Comparison of ENCODE assay signal across 35 mouse cellular contexts in the genomic region with DNA sequence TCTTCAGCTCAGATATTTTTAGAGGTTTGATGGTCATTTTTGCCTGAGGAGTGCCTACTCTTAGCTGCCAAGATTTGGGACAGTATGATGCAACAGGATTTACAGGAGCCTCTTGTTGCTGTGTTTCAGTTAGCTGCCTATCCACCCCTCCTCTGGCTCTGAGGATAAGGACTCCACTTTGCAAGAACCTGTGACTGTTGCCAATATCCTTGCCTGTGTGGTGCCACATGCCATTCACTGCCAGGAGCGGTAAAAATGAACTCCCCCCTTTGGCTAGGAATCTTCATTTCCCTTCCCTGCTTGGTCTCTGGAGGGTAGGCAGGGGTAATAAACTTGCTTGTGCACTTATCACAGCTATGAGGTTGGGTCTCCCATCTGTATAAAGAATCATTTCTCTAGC. TPM values are rescaled to one million over a fixed set of nuclear protein-coding genes. Genes with fewer than 3 reads are reported as not detected.
DNase-seq lines count a peak whose midpoint lies in the region; ATAC-seq and TF ChIP-seq lines count a peak whose summit lies in the region.
"Had no signal": no experiment of that assay in that cellular context is flagged by ENCODE, and none has a peak within 500 bp of the region (broad histone marks: within the 10 kb centered on the region; RNA-seq: fewer than 3 reads in every experiment).

No protein-coding gene starts in this region.

- intact Hi-C loops in left cerebral cortex, postnatal 25 days (cut with DNase I) = no loop called here

- no peaks in the 10 kb centered on the region for H3K79me2 ChIP-seq in myocyte (ENCODE audit: control insufficient read depth, insufficient read depth)

- no peak overlapping the region for H3K4me3 ChIP-seq in myocyte
- H3K4me3 ChIP-seq: embryonic facial prominence, embryonic 12.5 days; forebrain, embryonic 12.5 days; heart, embryonic 10.5 days; heart, embryonic 15.5 days; hindbrain, embryonic 12.5 days; intestine, embryonic 15.5 days; limb, embryonic 10.5 days; limb, embryonic 15.5 days; liver, embryonic 13.5 days; midbrain, embryonic 13.5 days; neural tube, embryonic 15.5 days had no signal

- no peaks in the 10 kb centered on the region for H3K36me3 ChIP-seq in myocyte (ENCODE audit: control insufficient read depth, insufficient read depth)
- H3K36me3 ChIP-seq: embryonic facial prominence, embryonic 12.5 days; forebrain, embryonic 12.5 days; heart, embryonic 10.5 days; heart, embryonic 15.5 days; hindbrain, embryonic 12.5 days; intestine, embryonic 15.5 days; limb, embryonic 10.5 days; limb, embryonic 15.5 days; liver, embryonic 13.5 days; midbrain, embryonic 13.5 days; neural tube, embryonic 15.5 days had no signal

- H3K27me3 ChIP-seq in myocyte (ENCODE audit: control insufficient read depth, insufficient read depth, insufficient read length) = no peaks in the 10 kb centered on the region
- H3K27me3 ChIP-seq: CH12.LX; embryonic facial prominence, embryonic 12.5 days; forebrain, embryonic 12.5 days; heart, embryonic 15.5 days; hindbrain, embryonic 12.5 days; intestine, embryonic 15.5 days; limb, embryonic 15.5 days; liver, embryonic 13.5 days; midbrain, embryonic 13.5 days; neural tube, embryonic 15.5 days; Patski had no signal

- no peak for ATAC-seq in erythroid progenitor cell, adult 5-6 weeks (replicated peaks; ENCODE audit: low FRiP score, poor library complexity, severe bottlenecking)
- ATAC-seq: forebrain, postnatal 0 days; hindbrain, postnatal 0 days; intestine, embryonic 15.5 days; lung, postnatal 0 days; midbrain, embryonic 13.5 days had no signal

- no peak overlapping the region for H3ac ChIP-seq in myocyte (ENCODE audit: control insufficient read depth, insufficient read length)

- peak; percentile 9 for DNase-seq in adrenal gland, postnatal 14 days
- no peak for DNase-seq in adrenal gland, adult 18-20 months (ENCODE audit: low spot score in 2 of 2)
- DNase-seq in 3134 (ENCODE audit: extremely low read depth, insufficient read length, low spot score) = peak; percentile 61
- DNase-seq in Muller cell, postnatal 12 days (ENCODE audit: inconsistent ontology term) = peak; percentile 42
- DNase-seq in left cerebral cortex, postnatal 25 days (ENCODE audit: low spot score in 2 of 2) = no peak
- DNase-seq: B cell, adult 2 months; cerebellum, adult 11-12 months; cerebellum, adult 9-11 months; embryo, embryonic 11 days; forebrain, postnatal 0 days; kidney, adult 2 months; kidney, postnatal 4 days; liver, embryonic 13.5 days; lung, adult 18-20 months; lung, postnatal 4 days; retina, postnatal 1 day; right cerebral cortex, postnatal 14 days; thymus, adult 2 months; thymus, postnatal 36 days had no signal

- peak overlapping the region; percentile 68 for H3K4me2 ChIP-seq in myocyte (ENCODE audit: low read depth)
- H3K4me2 ChIP-seq: embryonic facial prominence, embryonic 12.5 days; forebrain, embryonic 12.5 days; heart, embryonic 15.5 days; hindbrain, embryonic 12.5 days; intestine, embryonic 15.5 days; limb, embryonic 15.5 days; liver, embryonic 13.5 days; midbrain, embryonic 13.5 days; neural tube, embryonic 15.5 days had no signal

- TF ChIP-seq POLR2A in myocyte (IDR thresholded peaks at IDR 0.05; ENCODE audit: insufficient read length, low read depth) = no peak

TF ChIP-seq in myocyte, 11 proteins besides CTCF, POLR2A, EP300 and RAD21:
- TF ChIP-seq CEBPB (IDR thresholded peaks at IDR 0.05; ENCODE audit: insufficient read depth, poor library complexity, severe bottlenecking) (peak; percentile 84), USF1 (IDR thresholded peaks at IDR 0.05; ENCODE audit: low read depth) (no peak)

RNA-seq across cellular contexts. Expression of gene Gmds, which starts 31.6 kb away (rescaled TPM):
- total RNA-seq in adrenal gland, postnatal 14 days (2021) = 4.0 and 5.4 TPM in 2 replicates
- total RNA-seq in adrenal gland, adult 18-20 months (2021) = 1 to 10 TPM; 6.8 to 7.0 TPM
- 13.1 TPM for polyA plus RNA-seq in myocyte (2012; fragmentation: generic; extraction: Trizol)
- total RNA-seq in erythroid progenitor cell, adult 5-6 weeks (2015; ENCODE audit: low replicate concordance) = 4.6 TPM in 1 of 2 replicates, not detected in the other
- total RNA-seq in erythroid progenitor cell, adult 5-6 weeks (2017; ENCODE audit: low replicate concordance) = 4.1 and 4.3 TPM in 2 replicates
- 10 to 100 TPM; 11.3 to 12.8 TPM for total RNA-seq in left cerebral cortex, postnatal 25 days (2021)

Comparison
In these comparisons a context has a peak if more than half of its experiments do, and no peak if none do; other contexts are left out.
1. DNase-seq: peak in adrenal gland, postnatal 14 days (single experiment), 3134 (single experiment) and Muller cell, postnatal 12 days (single experiment); none in adrenal gland, adult 18-20 months (0 of 2) and left cerebral cortex, postnatal 25 days (0 of 2).